Mouse (Mus musculus) MEL (cell line): ENCODE measurements around the gene Ctps. TPM values are rescaled to one million over a fixed set of nuclear protein-coding genes. Genes with fewer than 3 reads are reported as not detected.

ENCODE experiments used
- DNase-seq: peaks from one replicate; pipeline ENCODE4 v3.0.0; 2011; ENCODE audit warnings: low read depth, low spot score
- H3K27ac ChIP-seq: 2 replicates; pipeline ENCODE4 v1.5.1; 2012; ENCODE audit warnings: low read depth, mild to moderate bottlenecking, control low read depth, low read length, moderate library complexity; ENCODE audit not compliant: control insufficient read depth
- H3K27me3 ChIP-seq, 2 experiments: fragments of 150-350 bp in 1 of 2; sonication (generic) in 1 of 2; 2 replicates each; pipeline ENCODE4 v1.6.1; 2012; ENCODE audit warnings: low read length in 2 of 2, mild to moderate bottlenecking in 2 of 2, improper control_type of control experiment in 1 of 2, moderate library complexity in 1 of 2; ENCODE audit not compliant: insufficient read depth in 2 of 2, control insufficient read depth in 1 of 2
- H3K36me3 ChIP-seq, 2 experiments: 2 replicates each; pipeline ENCODE4 v1.6.1; 2012 to 2014; ENCODE audit warnings: low read length in 2 of 2, improper control_type of control experiment in 1 of 2, inconsistent platforms in 1 of 2, mild to moderate bottlenecking in 1 of 2; ENCODE audit not compliant: insufficient read depth in 2 of 2, control insufficient read depth in 1 of 2
- H3K4me1 ChIP-seq, 2 experiments: fragments of 150-350 bp in 1 of 2; sonication (generic) in 1 of 2; 2 replicates each; pipeline ENCODE4 v1.6.1; 2012; ENCODE audit warnings: low read length in 2 of 2, improper control_type of control experiment in 1 of 2, mild to moderate bottlenecking in 1 of 2; ENCODE audit not compliant: insufficient read depth in 2 of 2, control insufficient read depth in 1 of 2
- H3K4me3 ChIP-seq, 2 experiments: fragments of 150-350 bp in 1 of 2; sonication (generic) in 1 of 2; 2 replicates each; pipeline ENCODE4 v1.5.1; 2012; ENCODE audit warnings: low read depth in 2 of 2, low read length in 2 of 2, mild to moderate bottlenecking in 2 of 2, moderate library complexity in 2 of 2, control low read depth in 1 of 2, improper control_type of control experiment in 1 of 2; ENCODE audit not compliant: control insufficient read depth in 1 of 2, insufficient read depth in 1 of 2
- H3K79me2 ChIP-seq: 2 replicates; pipeline ENCODE4 v1.6.1; 2012; ENCODE audit warnings: mild to moderate bottlenecking, low read length, moderate library complexity; ENCODE audit not compliant: control insufficient read depth, poor library complexity, insufficient read depth
- H3K9ac ChIP-seq: 2 replicates; pipeline ENCODE4 v1.6.1; 2012; ENCODE audit warnings: low read depth, mild to moderate bottlenecking, control low read depth, low read length, moderate library complexity; ENCODE audit not compliant: control insufficient read depth, poor library complexity, severe bottlenecking
- H3K9me3 ChIP-seq: fragments of 150-350 bp; sonication (generic); replicated peaks from 2 replicates; pipeline ENCODE4 v1.6.1; 2012; ENCODE audit warnings: mild to moderate bottlenecking, low read length, improper control_type of control experiment, moderate library complexity; ENCODE audit not compliant: insufficient read depth
- BHLHE40 ChIP-seq: IDR thresholded peaks from 2 replicates; pipeline ENCODE4 v1.6.1; 2012; ENCODE audit warnings: low read depth, mild to moderate bottlenecking, inconsistent platforms, low read length, improper control_type of control experiment, borderline replicate concordance
- EP300 ChIP-seq, 2 experiments: IDR thresholded peaks; 2 replicates each; pipeline ENCODE4 v1.6.1; 2011; ENCODE audit warnings: improper control_type of control experiment in 2 of 2, low read length in 2 of 2, low read depth in 1 of 2, mild to moderate bottlenecking in 1 of 2
- ETS1 ChIP-seq: IDR thresholded peaks from 2 replicates; pipeline ENCODE4 v1.6.1; 2012; ENCODE audit warnings: low read depth, mild to moderate bottlenecking, inconsistent platforms, low read length, improper control_type of control experiment, moderate library complexity
- GABPA ChIP-seq: IDR thresholded peaks from 2 replicates; pipeline ENCODE4 v1.6.1; 2012; ENCODE audit warnings: low read depth, mild to moderate bottlenecking, inconsistent platforms, low read length, improper control_type of control experiment, moderate library complexity
- MAFK ChIP-seq: IDR thresholded peaks from 2 replicates; pipeline ENCODE4 v1.6.1; 2011; ENCODE audit warnings: low read depth, mild to moderate bottlenecking, low read length, improper control_type of control experiment, borderline replicate concordance
- MAX ChIP-seq: IDR thresholded peaks from 2 replicates; pipeline ENCODE4 v1.6.1; 2011; ENCODE audit warnings: low read length, improper control_type of control experiment
- MXI1 ChIP-seq: IDR thresholded peaks from 2 replicates; pipeline ENCODE4 v1.6.1; 2011; ENCODE audit warnings: mild to moderate bottlenecking, low read depth, low read length, improper control_type of control experiment
- MYC ChIP-seq: IDR thresholded peaks from 2 replicates; pipeline ENCODE4 v1.6.1; 2011; ENCODE audit warnings: low read depth, mild to moderate bottlenecking, low read length, improper control_type of control experiment, moderate library complexity
- NRF1 ChIP-seq: IDR thresholded peaks from 2 replicates; pipeline ENCODE4 v1.6.1; 2014; ENCODE audit warnings: low read depth, mild to moderate bottlenecking, inconsistent platforms, low read length, improper control_type of control experiment, moderate library complexity; ENCODE audit not compliant: poor library complexity, insufficient read depth, severe bottlenecking
- POLR2A ChIP-seq, 2 experiments: IDR thresholded peaks; 2 replicates each; pipeline ENCODE4 v1.6.1; 2011 to 2012; ENCODE audit warnings: low read length in 2 of 2, mild to moderate bottlenecking in 2 of 2, control low read depth in 1 of 2, improper control_type of control experiment in 1 of 2, low read depth in 1 of 2, moderate library complexity in 1 of 2; ENCODE audit not compliant: control insufficient read depth in 1 of 2, insufficient read depth in 1 of 2, poor library complexity in 1 of 2
- SIN3A ChIP-seq: IDR thresholded peaks from 2 replicates; pipeline ENCODE4 v1.6.1; 2012; ENCODE audit warnings: low read length, improper control_type of control experiment, inconsistent platforms
- SMC3 ChIP-seq: IDR thresholded peaks from 2 replicates; pipeline ENCODE4 v1.6.1; 2011; ENCODE audit warnings: low read depth, low read length, improper control_type of control experiment
- TBP ChIP-seq: IDR thresholded peaks from 2 replicates; pipeline ENCODE4 v1.8.0; 2011; ENCODE audit warnings: low read depth, low read length, improper control_type of control experiment
- UBTF ChIP-seq: IDR thresholded peaks from 2 replicates; pipeline ENCODE4 v1.6.1; 2012; ENCODE audit warnings: low read depth, mild to moderate bottlenecking, inconsistent platforms, low read length, improper control_type of control experiment, moderate library complexity, borderline replicate concordance; ENCODE audit not compliant: insufficient read depth
- USF2 ChIP-seq, 2 experiments: IDR thresholded peaks; 2 replicates each; pipeline ENCODE4 v1.6.1; 2011 to 2012; ENCODE audit warnings: improper control_type of control experiment in 2 of 2, low read length in 2 of 2, borderline replicate concordance in 1 of 2, inconsistent platforms in 1 of 2, low read depth in 1 of 2, mild to moderate bottlenecking in 1 of 2; ENCODE audit not compliant: insufficient read depth in 1 of 2
- polyA plus RNA-seq, 2 experiments: library from polyadenylated mRNA; stranded (reverse) in 1 of 2; unstranded in 1 of 2; fragments of >175 nt in 1 of 2; fragments of >200 nt in 1 of 2; gene quantifications; 2 replicates each; pipeline versions ENCODE4 v1.2.1 to v1.2.4; 2012; ENCODE audit warnings: low replicate concordance in 2 of 2, low read depth in 1 of 2; ENCODE audit not compliant: insufficient read length in 2 of 2, insufficient read depth in 1 of 2, missing spikeins in 1 of 2
- total RNA-seq: library from RNA; depleted of rRNA; stranded (reverse); fragments of 300-350 nt; gene quantifications from 2 replicates; pipeline ENCODE4 v1.2.3, GENCODE M21; 2012

Ctps gene
- total and polyA plus RNA-seq, 3 experiments = 81.2 to 82.2 TPM; not detected in 1

DNA sequence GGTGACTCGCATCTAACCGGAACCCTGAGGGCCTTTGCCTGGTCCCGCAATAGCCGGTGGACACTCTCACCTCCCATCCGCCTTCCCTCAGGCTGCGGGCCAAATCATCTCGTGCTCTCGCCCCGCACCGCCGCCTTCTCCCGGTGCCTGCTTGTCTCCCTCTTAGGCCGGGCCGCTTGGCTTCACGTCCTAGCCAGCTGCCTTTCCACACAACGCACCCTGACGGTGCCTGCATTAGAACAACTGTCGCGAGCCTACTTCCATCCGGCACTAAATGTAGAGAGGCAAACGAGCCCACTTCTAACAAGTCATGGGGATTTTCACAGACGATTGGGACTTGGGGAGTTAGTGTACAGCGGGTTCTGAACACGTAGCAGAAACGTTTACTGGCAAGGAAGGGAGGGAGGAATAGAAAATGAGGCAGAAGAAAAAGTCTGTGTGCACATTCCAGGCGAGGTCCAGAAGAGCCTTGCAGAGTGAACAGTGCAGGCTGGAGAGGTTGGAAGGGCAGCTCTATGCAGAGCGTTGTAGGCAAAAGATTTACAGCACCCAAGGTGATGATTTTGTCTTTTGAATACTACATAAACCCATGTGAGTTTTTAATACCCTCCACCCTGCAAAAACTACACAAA, 478 bp upstream of the Ctps start:
- Histone ChIP-seq H3K79me2 (peaks cover 36% of the 10 kb centered on the region), H3K9me3 (no peaks in the 10 kb centered on the region), H3K4me1 (peaks cover 8 to 14% of the 10 kb centered on the region in 2 experiments), H3K27me3 (no peaks in the 10 kb centered on the region), H3K27ac (peak overlapping the region; percentile 61), H3K9ac (peak overlapping the region; percentile 99), H3K4me3 (peak overlapping the region; percentile 91 to 99), H3K36me3 (peaks cover 4 to 31% of the 10 kb centered on the region in 2 experiments)
- no peak for TF ChIP-seq MYC
- 0 out of 2 replicates have a peak, but pooled peaks have one; percentile 7 for TF ChIP-seq SMC3
- DNase-seq = no peak

DNA sequence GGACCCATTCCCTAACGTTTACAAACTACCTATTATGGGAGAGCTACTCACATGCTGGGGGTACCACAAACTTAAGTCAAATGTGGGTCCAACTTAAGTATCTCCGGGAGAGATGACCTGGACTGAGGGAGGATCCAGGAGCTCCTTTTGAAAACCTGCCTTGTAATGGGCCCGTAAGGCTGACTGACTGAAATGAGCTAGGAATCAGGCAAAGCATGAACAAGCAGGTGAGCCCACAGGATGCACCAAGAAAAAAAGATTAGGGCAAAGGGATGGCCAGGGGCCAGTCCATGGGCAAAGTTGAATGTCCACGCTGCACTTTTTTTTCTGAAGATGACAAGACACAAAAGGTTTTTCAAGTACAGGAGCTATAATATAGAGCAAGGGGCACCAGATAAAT, 1.1 kb downstream of the Ctps start:
- Histone ChIP-seq H3K9me3 (no peaks in the 10 kb centered on the region), H3K27me3 (no peaks in the 10 kb centered on the region), H3K4me1 (peaks cover 8 to 14% of the 10 kb centered on the region in 2 experiments), H3K36me3 (peaks cover 7 to 31% of the 10 kb centered on the region in 2 experiments), H3K79me2 (peaks cover 41% of the 10 kb centered on the region), H3K27ac (peak overlapping the region; percentile 95)
- TF ChIP-seq MXI1 = peak; percentile 11
- no peak for TF ChIP-seq GABPA
- TF ChIP-seq, all 39 proteins: peak for 1
- Histone ChIP-seq H3K9ac (peak overlapping the region; percentile 99), H3K4me3 (peak overlapping the region; percentile 91 to 99)
- DNase-seq = peak; percentile 55

DNA sequence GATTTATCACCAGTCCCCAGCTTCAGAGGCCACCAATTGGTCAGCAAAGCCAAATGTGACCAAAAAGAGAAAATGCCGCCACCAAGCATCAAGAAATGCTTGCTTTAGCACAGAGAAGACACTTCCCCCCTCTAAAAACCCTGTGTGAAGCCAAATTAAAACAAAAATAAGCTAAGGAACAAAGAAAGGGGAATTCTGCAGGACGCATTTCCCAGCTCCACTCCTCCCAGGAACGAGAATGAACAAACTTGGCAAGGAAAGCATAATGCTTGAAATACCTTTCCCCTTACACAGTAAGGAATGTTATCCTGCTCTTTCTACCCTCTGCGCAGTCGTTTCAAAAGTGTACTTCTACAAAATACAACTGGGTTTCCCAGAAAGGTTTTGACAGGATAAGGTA, 2.1 kb downstream of the Ctps start:
- H3K9ac ChIP-seq = peak overlapping the region; percentile 25; the same call in 1 of the 2 replicates
- no peaks in the 10 kb centered on the region for H3K27me3 ChIP-seq
- peaks cover 8 to 14% of the 10 kb centered on the region in 2 experiments for H3K4me1 ChIP-seq
- peaks cover 41% of the 10 kb centered on the region for H3K79me2 ChIP-seq
- DNase-seq = no peak
- H3K27ac ChIP-seq = no peak overlapping the region
- H3K36me3 ChIP-seq = peaks cover 9 to 31% of the 10 kb centered on the region in 2 experiments
- H3K4me3 ChIP-seq = peak overlapping the region in 1 of 2 experiments; percentile 91; a peak in 1 of 4 replicates
- TF ChIP-seq ETS1 (no peak), BHLHE40 (no peak), SIN3A (no peak), TBP (no peak), MAX (no peak), MXI1 (no peak), POLR2A (IDR thresholded peaks at IDR 0.05; ENCODE audit: control insufficient read depth in 1 of 2, insufficient read depth in 1 of 2, low read depth in 1 of 2, low read length in 2 of 2, poor library complexity in 1 of 2) (no peak), NRF1 (no peak), MYC (no peak), UBTF (no peak), MAFK (no peak), EP300 (IDR thresholded peaks at IDR 0.05; ENCODE audit: low read depth in 1 of 2, low read length in 2 of 2) (no peak), GABPA (no peak), USF2 (IDR thresholded peaks at IDR 0.05; ENCODE audit: borderline replicate concordance in 1 of 2, insufficient read depth in 1 of 2, low read depth in 1 of 2, low read length in 2 of 2) (no peak)
- TF ChIP-seq, all 39 proteins: peak for 0
- no peaks in the 10 kb centered on the region for H3K9me3 ChIP-seq
